Mouse (Mus musculus): ENCODE measurements around the gene Sv2a. TPM values are rescaled to one million over a fixed set of nuclear protein-coding genes. Genes with fewer than 3 reads are reported as not detected.
A peak's percentile ranks its signal among the peaks of the same experiment; 100 is the strongest.
"Not testable (repeated sequence)": the region's sequence is repeated elsewhere in the genome, so short reads cannot be mapped to it uniquely, and the experiment has no call there.

Sv2a gene
- total RNA-seq, 2 experiments from 2014 or later, result 7.0 to 7.7 TPM

GRCm38 (mm10) chr3:96209242-96209641 lies 28.3 kb downstream of the Sv2a start:
- intact Hi-C loops (cut with DNase I), result loop anchor here (10.0 kb wide), 1 partner anchor 46 kb away; no protein-coding TSS in a partner anchor
- DNase-seq, result peak in 1 of 2 experiments; percentile 41

- intact Hi-C loops (cut with DNase I), result no loop called here
- DNase-seq, result peak in 1 of 2 experiments; percentile 30
Measured at GRCm38 (mm10) chr3:96219191-96219641, 38.3 kb downstream of the Sv2a start.

GRCm38 (mm10) chr3:96219661-96220130 lies 38.7 kb downstream of the Sv2a start, which contains the start of the genes Bola1 and Hist2h2ab:
Gene Bola1 (minus strand): TSS chr3:96219709.
Gene Hist2h2ab (plus strand): TSS chr3:96219865.
- intact Hi-C loops (cut with DNase I), result loop anchor here (1.0 to 2.0 kb wide), 2 partner anchors 44 to 47 kb away; partner anchors contain the start of genes Hist2h4 and Sf3b4
- DNase-seq, result peak; percentile 73 to 76

- not testable (repeated sequence) for DNase-seq
- intact Hi-C loops (cut with DNase I), result loop anchor here (1.0 to 2.0 kb wide), 2 partner anchors 43 to 47 kb away; partner anchors contain the start of genes Hist2h4 and Sf3b4
Measured at GRCm38 (mm10) chr3:96220131-96220764, 39.3 kb downstream of the Sv2a start.

GRCm38 (mm10) chr3:96220765-96221639 lies 40.1 kb downstream of the Sv2a start, which contains the start of the genes Hist2h2ac and Hist2h2be:
Gene Hist2h2ac (minus strand): TSS chr3:96220880.
Gene Hist2h2be (plus strand): TSS chr3:96221119.
- peak; percentile 81 to 84 for DNase-seq
- intact Hi-C loops (cut with DNase I), result loop anchor here (1.0 to 2.0 kb wide), 2 partner anchors 42 to 48 kb away; partner anchors contain the start of genes Hist2h4 and Sf3b4

GRCm38 (mm10) chr3:96221640-96222038 lies 40.7 kb downstream of the Sv2a start:
- intact Hi-C loops (cut with DNase I), result loop anchor here (2.0 kb wide), 2 partner anchors 15 to 49 kb away; partner anchors contain the start of gene Sf3b4
- peak in 1 of 2 experiments; percentile 6 for DNase-seq

GRCm38 (mm10) chr3:96222774-96223173 lies 41.8 kb downstream of the Sv2a start:
- intact Hi-C loops (cut with DNase I), result loop anchor here (2.0 kb wide), 1 partner anchor 14 kb away; no protein-coding TSS in a partner anchor
- no peak for DNase-seq

GRCm38 (mm10) chr3:96225421-96225820 lies 44.5 kb downstream of the Sv2a start:
- no peak for DNase-seq
- intact Hi-C loops (cut with DNase I), result no loop called here

- intact Hi-C loops (cut with DNase I), result no loop called here
- no peak for DNase-seq
Measured at GRCm38 (mm10) chr3:96226695-96227648, 46.0 kb downstream of the Sv2a start.

GRCm38 (mm10) chr3:96228828-96229227 lies 47.9 kb downstream of the Sv2a start:
- intact Hi-C loops (cut with DNase I), result no loop called here
- no peak for DNase-seq

- intact Hi-C loops (cut with DNase I), result no loop called here
Measured at GRCm38 (mm10) chr3:96230404-96230803, 49.5 kb downstream of the Sv2a start.

GRCm38 (mm10) chr3:96230910-96231757 lies 50.2 kb downstream of the Sv2a start:
- intact Hi-C loops (cut with DNase I), result no loop called here
- DNase-seq, result no peak

More at GRCm38 (mm10) chr3:96230404-96230803, 49.5 kb downstream of the Sv2a start:
- no peak for DNase-seq

- DNase-seq, result no peak
- intact Hi-C loops (cut with DNase I), result no loop called here
Measured at GRCm38 (mm10) chr3:96231758-96232120, 50.8 kb downstream of the Sv2a start.

GRCm38 (mm10) chr3:96234914-96235313 lies 54.0 kb downstream of the Sv2a start:
- DNase-seq, result no peak
- intact Hi-C loops (cut with DNase I), result no loop called here

GRCm38 (mm10) chr3:96235836-96236235 lies 54.9 kb downstream of the Sv2a start:
- intact Hi-C loops (cut with DNase I), result loop anchor here (2.0 kb wide), 1 partner anchor 13 kb away; no protein-coding TSS in a partner anchor
- DNase-seq, result no peak

GRCm38 (mm10) chr3:96236834-96237334 lies 55.9 kb downstream of the Sv2a start:
- DNase-seq, result no peak

GRCm38 (mm10) chr3:96237335-96237903 lies 56.5 kb downstream of the Sv2a start:
- intact Hi-C loops (cut with DNase I), result loop anchor here (2.0 kb wide), 1 partner anchor 15 kb away; no protein-coding TSS in a partner anchor

More at GRCm38 (mm10) chr3:96236834-96237334, 55.9 kb downstream of the Sv2a start:
- intact Hi-C loops (cut with DNase I), result loop anchor here (2.0 kb wide), 1 partner anchor 14 kb away; no protein-coding TSS in a partner anchor

More at GRCm38 (mm10) chr3:96237335-96237903, 56.5 kb downstream of the Sv2a start:
- DNase-seq, result no peak

All from heart, postnatal 14 days (tissue).